Mouse (Mus musculus) neutrophil, adult 83 days (primary cell): ENCODE measurements around the gene Hmg20a. TPM values are rescaled to one million over a fixed set of nuclear protein-coding genes. Genes with fewer than 3 reads are reported as not detected.

Experiments
- total RNA-seq, 2 experiments: library from RNA; stranded (reverse); gene quantifications; one replicate each; pipeline ENCODE4 v1.2.4; 2023

Hmg20a gene
- 10 to 100 TPM; 18.8 to 21.3 TPM for total RNA-seq

DNA sequence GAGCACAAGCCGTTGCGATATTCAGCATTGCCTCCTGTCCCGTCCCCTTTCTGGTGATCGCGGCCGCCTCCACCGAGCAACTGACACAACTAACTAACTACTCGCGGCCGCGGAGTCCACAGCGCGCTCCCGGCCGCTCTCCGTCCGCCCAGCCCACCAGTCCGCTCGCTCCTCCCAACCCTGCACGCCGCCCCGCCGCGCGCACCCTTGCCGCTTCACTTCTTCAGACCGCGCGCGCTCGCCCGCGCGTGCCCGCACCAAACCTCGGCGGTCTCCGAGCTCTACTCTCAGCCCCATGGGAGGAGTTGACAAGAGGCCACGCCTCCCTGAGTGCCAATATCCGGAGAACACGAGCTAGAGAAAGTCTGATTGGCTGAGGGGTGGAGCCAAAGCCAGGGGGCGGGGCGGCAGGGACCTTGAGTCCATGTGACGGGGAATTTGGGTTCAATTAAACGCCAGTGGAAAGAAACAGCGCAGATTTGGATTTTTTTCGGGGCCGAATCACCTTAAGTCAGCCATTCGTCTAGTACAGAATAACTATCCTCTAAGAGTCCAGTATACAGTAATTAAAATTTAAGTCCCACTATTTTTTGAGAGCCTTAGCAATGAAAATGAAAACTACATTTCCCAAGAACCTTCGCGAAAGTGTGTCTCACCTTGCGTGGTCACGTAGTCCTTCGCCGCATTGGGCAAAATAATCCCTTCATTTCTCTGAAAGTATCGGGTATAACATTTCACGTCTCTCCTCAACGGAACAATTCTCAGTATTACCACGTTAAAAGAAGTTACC, at the start of gene Hmg20a, which contains the start of gene Peak1:
Gene Hmg20a (plus strand): TSS at position 662 of the 790 bp plus-strand sequence.
Gene Peak1 (minus strand): TSS at position 120 of the 790 bp plus-strand sequence.

Other genes starting within 250 kb of the Hmg20a start
- 1 to 10 TPM; 6.7 to 7.5 TPM for gene Peak1, start 542 bp upstream of the Hmg20a start, total RNA-seq